ENCODE assay signal across 9 mouse cellular contexts in the genomic region with DNA sequence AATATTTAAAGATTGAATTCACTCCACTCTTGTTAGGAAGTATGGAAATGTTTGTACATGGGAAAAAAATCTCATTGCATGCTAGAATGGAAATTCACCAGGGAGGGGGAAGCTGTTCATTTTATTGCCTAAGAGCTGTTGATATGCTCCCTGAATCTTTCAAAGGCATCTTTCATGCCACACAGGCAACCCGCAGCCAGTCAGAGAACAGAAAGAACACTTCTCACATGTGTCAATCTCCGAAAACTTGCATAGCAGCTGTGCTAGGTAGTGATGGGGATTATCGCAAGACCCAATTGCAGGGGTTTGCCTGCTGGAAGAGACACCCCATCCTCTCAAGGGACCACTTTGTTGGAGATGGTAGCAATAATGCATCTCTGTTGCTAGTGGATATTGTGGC. TPM values are rescaled to one million over a fixed set of nuclear protein-coding genes. Genes with fewer than 3 reads are reported as not detected.
A peak's percentile ranks its signal among the peaks of the same experiment; 100 is the strongest.
DNase-seq lines count a peak whose midpoint lies in the region; ATAC-seq lines count a peak whose summit lies in the region.
"Had no signal": no experiment of that assay in that cellular context is flagged by ENCODE, and none has a peak within 500 bp of the region (broad histone marks: within the 10 kb centered on the region; RNA-seq: fewer than 3 reads in every experiment).

No protein-coding gene starts in this region.

- H3K4me2 ChIP-seq in limb, embryonic 15.5 days, result peak overlapping the region; percentile 24; the same call in 1 of the 2 replicates

- DNase-seq in cerebellum, adult 11 months, result peak; percentile 12
- DNase-seq in kidney, postnatal 14 days, result peak; percentile 12
- no peak for DNase-seq in kidney, adult 11 months
- DNase-seq in cerebellum, postnatal 14 days, result peak; percentile 25 to 47
- no peak for DNase-seq in retina, embryonic 14.5 days (ENCODE audit: low spot score)

- H3K27me3 ChIP-seq in limb, embryonic 15.5 days, result no peaks in the 10 kb centered on the region

- H3K27ac ChIP-seq in limb, embryonic 15.5 days, result peak overlapping the region; percentile 69

- peaks cover 8% of the 10 kb centered on the region for H3K4me1 ChIP-seq in limb, embryonic 15.5 days

- H3K4me3 ChIP-seq in limb, embryonic 15.5 days, result no peak overlapping the region

- no peak for ATAC-seq in cerebellum, adult (ENCODE audit: insufficient number of reproducible peaks, low FRiP score, low TSS enrichment)
- ATAC-seq in limb, embryonic 15.5 days (ENCODE audit: insufficient number of reproducible peaks, low FRiP score, low TSS enrichment, low read depth), result no peak
- no peak for ATAC-seq in megakaryocyte, adult 5-6 weeks (ENCODE audit: poor library complexity, severe bottlenecking)

- WGBS in limb, embryonic 15.5 days, result 46% methylated on average over 3 of the region's 3 CpGs

- H3K9ac ChIP-seq in limb, embryonic 15.5 days, result no peak overlapping the region

- no peaks in the 10 kb centered on the region for H3K9me3 ChIP-seq in limb, embryonic 15.5 days

- H3K36me3 ChIP-seq in limb, embryonic 15.5 days, result no peaks in the 10 kb centered on the region

RNA-seq across cellular contexts. Expression of gene Gm11146, which starts 8.9 kb away (rescaled TPM):
- not detected in 2 replicates for polyA plus RNA-seq in limb, embryonic 15.5 days (2015; fragmentation: Nextera tagmentation; extraction: Ambion mirVana)
- total RNA-seq in megakaryocyte, adult 5-6 weeks (2015), result not detected in 2 replicates
- not detected in 2 replicates for total RNA-seq in megakaryocyte, adult 5-6 weeks (2017)
- total RNA-seq: hematopoietic stem cell, adult 5-6 weeks had no signal

Comparison
In these comparisons a context has a peak if more than half of its experiments do, and no peak if none do; other contexts are left out.
1. DNase-seq: peak in cerebellum, adult 11 months (single experiment), kidney, postnatal 14 days (single experiment) and cerebellum, postnatal 14 days (2 of 2); none in kidney, adult 11 months (single experiment) and retina, embryonic 14.5 days (single experiment).